Mouse (Mus musculus) frontal cortex, postnatal 25 days (tissue): ENCODE data around the gene Atp5b.
A peak's percentile ranks its signal among the peaks of the same experiment; 100 is the strongest.
"Not testable (repeated sequence)": the region's sequence is repeated elsewhere in the genome, so short reads cannot be mapped to it uniquely, and the experiment has no call there.

Experiments used
- DNase-seq, 2 experiments: peaks; one replicate each; pipeline ENCODE4 v3.0.0; 2022; ENCODE audit warnings: low spot score in 2 of 2

The Atp5b gene

DNA sequence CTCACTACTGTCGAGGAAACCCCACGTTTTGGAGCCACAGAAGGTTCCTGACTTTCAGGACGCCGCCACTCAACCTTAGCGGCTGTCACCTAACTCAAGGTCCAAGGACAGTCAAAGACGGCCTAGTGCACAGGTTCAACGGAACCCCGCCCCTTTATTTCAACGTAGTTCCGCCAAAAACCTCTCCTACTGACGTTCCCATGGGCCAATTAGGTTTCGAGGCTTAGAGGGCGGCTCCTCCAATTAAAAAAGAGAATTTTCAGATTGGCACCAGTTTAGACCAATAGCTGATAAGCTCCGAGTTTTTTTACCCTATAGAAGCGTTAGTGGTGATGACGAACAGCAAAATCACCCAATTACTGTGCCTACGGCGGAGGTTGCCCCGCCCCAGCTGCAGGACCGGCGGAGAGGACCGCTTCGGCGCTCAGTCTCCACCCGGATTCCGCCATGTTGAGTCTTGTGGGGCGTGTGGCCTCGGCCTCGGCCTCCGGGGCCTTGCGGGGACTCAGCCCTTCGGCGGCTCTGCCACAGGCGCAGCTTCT is at the start of gene Atp5b:
Atp5b (plus strand) TSS at position 394 of the 542 bp plus-strand sequence.
- DNase-seq, result peak; percentile 96 to 98

DNA sequence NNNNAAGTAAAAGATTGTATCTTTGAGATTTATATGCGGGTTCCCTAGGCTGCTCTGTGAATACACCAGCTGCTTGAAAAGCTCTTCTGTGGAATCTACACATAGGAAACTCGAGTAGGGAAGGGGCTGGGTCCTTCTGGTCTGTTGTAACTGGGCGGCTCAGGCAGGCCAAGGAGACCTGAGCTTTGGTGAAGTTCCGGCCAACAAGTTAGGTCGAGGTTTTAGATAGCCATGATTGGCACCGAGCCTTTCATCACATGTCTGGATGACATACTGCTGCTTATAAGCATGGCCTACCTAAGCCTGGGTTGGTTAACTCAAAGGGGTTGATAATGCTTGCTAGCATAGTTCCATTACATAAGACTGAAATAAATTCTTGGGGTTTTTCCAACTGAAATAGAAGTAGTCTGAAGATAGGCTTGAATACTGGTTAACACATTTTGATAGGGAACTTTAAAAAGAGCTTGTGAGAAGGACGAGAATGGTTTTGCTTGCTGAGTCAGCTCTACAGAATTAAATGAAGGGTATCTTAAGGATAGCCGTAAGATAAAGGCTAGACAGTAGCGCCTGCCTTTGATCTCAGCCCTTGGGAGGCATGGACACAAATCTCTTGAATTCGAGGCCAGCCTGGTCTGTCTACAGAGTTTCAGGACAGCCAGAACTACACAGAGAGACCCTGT is 46.2 kb upstream of the Atp5b start:
- DNase-seq, result no peak

DNA sequence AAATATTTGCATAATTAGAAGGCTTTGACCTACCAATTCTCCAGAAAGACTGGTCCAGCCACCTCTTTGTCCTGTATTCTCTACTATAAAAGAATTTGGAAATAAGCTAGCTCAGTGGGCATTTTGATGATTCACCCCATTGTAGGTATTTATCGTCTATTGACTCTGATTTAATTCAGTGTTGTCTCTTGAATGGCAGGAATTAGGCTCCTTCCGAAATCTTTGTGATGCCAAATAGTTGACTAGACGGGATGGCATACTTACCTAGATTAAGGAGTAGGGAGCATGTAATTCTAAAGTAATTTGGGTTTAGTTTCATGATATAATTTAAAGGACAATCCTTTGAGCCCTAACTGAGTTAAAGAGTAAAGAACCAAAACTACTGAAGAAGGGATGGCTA is 45.2 kb upstream of the Atp5b start:
- DNase-seq, result no peak

DNA sequence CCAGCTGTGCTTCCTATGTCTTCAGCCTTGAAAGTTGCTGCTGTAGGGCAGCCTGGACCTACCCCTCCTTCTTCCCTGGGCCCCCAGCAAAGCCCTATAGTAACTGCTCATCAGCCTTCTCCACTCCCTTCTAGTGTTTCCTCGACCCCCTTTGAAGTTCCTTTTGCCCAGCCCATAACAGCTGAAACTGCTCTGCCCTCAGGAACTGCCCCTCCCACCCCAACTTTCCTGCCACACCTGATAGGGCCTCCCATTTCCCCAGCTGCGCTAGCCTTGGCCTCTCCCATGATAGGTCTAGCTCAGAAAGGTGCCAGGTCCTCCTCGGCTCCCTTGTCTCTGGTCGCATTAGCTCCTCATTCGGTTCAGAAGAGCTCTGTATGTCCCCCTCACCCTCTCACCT is 43.9 kb upstream of the Atp5b start:
- DNase-seq, result no peak

DNA sequence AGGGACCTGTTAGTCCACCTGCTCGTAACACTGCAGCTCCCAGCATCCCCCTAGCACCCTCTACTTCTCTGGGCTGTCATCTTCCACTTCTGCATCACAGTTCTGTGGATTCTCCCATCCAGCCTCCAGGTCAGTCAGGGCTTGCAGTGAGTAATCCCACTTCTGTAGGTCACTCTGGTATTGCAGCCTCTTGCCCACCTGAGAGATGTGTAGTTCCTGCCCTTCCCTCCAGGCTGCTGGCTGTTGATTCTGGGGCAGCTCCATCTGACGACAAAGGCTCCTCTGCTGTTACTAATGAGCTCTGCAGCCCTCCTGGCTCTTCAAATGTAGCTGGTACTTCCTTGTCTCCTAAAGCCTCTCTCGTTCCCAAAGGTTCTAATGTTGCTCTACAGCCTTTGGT is 43.2 kb upstream of the Atp5b start:
- no peak for DNase-seq

DNA sequence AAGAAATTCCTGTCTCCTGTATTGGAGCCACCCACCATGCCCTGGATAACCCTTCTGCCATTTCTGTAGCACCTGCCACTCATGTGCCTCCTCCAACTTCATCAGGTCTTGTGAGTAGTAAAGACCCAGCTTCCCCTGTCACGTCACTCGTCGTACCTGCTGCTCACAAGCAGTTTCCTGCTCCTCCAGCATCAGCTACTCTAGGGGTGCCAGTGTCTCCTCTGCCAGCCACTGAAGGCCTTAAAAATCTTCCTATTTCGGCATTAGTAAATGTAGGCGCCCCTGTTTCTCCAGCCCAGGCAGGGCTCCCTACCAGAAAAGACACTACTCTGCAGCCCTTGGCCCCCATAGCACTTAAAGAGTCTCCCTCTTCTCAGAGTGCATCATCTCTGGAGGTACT is 42.8 kb upstream of the Atp5b start:
- DNase-seq, result no peak

DNA sequence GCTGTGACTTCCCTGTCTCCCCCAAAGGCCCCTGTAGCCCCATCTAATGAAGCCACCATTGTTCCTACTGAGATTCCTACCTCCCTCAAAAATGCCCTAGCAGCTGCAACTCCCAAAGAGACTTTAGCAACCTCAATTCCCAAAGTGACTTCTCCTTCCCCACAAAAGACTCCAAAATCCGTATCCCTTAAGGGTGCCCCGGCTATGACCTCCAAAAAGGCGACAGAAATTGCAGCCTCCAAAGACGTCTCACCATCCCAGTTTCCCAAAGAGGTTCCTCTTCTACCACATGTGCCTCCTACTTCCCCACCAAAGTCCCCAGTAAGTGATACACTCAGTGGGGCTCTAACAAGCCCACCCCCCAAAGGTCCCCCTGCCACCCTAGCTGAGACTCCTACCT is 41.4 kb upstream of the Atp5b start:
- DNase-seq, result no peak

DNA sequence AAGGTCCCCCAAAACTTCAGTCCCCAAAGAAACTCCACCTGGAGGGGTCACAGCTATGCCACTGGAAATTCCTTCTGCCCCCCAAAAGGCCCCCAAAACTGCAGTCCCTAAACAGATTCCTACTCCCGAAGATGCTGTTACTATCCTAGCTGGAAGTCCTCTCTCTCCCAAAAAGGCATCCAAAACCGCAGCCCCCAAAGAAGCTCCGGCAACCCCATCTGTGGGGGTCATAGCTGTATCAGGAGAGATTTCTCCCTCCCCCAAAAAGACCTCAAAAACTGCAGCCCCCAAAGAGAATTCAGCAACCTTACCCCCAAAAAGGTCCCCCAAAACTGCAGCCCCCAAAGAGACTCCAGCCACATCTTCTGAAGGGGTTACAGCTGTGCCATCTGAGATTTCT is 40.6 kb upstream of the Atp5b start:
- DNase-seq, result no peak

DNA sequence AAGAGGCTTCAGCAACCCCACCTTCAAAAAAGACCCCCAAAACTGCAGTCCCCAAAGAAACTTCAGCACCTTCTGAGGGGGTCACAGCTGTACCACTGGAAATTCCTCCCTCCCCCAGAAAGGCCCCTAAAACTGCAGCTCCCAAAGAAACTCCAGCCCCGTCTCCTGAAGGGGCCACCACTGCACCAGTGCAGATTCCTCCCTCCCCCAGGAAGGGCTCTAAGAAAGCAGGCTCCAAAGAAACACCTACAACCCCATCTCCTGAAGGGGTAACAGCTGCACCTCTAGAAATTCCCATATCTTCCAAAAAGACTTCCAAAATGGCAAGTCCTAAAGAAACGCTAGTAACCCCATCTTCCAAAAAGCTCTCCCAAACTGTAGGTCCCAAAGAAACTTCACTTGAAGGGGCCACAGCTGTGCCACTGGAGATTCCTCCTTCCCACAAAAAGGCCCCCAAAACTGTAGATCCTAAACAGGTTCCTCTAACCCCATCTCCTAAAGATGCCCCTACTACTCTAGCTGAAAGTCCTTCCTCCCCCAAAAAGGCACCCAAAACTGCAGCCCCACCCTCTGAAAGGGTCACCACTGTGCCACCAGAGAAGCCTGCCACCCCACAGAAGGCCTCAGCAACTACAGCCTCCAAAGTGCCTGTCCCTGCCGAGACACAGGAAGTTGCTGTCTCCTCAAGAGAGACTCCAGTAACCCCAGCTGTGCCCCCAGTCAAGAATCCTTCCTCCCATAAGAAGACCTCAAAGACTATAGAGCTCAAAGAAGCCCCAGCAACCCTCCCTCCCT is 39.8 kb upstream of the Atp5b start:
- no peak for DNase-seq

DNA sequence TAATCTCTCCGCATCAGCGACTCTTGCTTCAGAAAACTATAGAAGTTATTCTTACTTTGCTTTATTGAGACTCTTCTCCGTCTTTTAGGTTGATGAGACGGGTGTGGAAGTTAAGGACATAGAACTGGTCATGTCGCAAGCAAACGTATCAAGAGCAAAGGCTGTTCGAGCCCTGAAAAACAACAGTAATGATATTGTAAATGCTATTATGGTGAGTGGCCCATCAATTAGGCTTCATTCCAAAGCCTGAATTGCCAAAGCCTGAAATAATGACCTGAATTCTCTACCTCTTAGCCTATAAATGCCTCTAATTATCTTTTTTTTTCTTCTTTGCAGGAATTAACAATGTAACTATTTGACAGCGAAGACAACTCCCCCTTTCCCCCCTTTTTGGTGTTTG is 34.9 kb upstream of the Atp5b start:
- no peak for DNase-seq

DNA sequence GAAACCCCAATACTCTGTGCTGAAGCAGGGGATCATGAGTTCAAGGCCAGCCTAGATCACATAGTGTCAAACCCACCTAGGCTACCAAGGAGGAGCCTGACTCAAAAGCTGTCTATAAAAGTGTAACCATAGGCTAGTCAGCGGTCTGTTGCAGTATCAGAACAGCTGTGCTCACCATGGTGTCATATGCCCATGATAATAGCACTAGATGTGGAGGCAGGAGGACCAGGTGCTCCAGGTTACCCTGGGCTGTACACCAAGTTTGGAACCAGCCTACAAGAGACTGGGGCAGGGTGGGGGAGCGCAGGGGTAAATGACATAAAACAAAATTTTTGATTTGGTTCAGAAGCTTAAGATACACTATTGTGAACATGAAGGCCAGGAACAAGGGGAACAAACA is 33.3 kb upstream of the Atp5b start:
- DNase-seq, result no peak

DNA sequence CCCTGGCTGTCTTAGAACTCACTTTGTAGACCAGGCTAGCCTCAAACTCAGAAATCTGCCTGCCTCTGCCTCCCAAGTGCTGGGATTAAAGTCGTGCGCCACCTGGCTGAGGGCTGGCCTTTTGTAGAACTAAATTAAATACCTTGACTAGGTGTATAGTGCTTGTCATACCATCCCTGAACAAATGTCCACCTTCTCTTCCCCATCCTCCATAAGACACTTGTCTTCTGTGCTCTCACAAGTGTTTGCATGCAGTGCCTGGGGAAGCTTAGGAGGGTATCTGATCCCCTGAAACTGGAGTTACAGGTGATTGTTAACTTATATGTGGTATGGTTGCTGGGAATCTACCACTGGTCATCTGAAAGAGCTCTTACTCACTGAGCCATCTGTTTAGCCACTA is 32.7 kb upstream of the Atp5b start:
- no peak for DNase-seq

DNA sequence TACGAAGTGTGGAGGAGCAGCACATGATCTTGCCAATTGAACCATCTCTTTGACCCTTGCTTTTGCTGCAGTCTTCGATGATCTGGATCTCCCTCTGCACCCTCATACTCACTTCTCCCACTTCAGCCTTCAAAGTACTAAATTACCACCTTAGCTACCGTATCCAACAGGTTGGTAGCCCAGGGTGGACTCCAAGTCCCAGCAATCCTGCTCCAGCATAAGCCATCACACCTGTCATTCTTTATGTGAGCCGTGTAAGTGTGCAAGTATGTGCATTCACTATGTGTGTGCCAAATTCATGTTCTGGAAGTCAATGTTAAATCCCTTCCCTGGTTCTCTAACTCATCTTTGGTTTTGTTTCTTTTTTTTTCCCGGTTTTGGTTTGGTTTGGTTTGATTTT is 31.5 kb upstream of the Atp5b start:
- DNase-seq, result no peak

DNA sequence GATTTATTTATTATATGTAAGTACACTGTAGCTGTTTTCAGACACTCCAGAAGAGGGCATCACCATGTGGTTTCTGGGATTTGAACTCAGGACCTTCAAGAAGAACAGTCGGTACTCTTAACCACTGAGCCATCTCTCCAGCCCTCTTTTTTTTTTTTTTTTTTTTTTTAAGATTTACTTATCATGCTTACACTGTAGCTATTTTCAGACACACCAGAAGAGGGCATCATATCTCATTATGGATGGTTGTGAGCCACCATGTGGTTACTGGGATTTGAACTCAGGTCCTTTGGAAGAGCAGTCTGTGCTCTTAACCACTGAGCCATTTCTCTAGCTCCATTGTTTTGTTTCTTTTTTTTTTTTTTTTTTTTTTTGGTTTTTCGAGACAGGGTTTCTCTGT is 30.9 kb upstream of the Atp5b start:
- DNase-seq, result not testable (repeated sequence)

DNA sequence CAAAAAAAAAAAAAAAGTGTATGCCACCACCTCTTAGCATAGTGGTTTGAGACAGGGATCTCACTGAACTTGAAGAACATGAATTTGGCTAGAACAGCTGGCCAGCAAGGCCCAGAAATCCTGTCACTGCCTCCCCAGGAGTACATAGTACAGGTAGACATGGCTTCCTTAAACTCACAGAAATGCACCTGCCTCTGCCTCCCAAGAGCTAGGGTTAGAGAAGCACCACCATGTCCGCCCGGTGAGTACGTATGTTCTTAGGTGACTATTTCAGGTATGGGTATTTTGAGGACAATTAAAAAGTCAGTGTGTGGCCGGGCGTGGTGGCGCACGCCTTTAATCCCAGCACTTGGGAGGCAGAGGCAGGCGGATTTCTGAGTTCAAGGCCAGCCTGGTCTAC is 30.1 kb upstream of the Atp5b start:
- DNase-seq, result no peak

DNA sequence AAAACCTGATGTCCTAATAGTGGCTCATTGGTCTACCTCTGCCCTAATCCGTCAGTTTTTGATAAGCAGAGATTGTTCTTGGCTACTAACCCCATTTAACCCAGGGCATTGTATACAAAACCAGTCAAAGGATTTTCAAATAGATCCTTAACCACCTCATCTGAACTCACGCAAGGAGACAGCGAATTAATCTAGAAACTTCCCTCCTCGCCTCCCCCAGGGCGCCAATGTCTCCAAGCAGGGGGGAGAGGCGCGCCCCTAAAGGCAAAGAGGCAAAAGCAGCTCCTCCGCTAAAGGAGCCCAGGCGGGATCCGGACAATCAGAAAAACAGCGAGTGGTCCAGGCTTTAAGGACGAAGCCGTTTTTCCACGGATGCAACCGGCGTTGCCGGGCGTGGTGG is 24.9 kb upstream of the Atp5b start:
- DNase-seq, result no peak

DNA sequence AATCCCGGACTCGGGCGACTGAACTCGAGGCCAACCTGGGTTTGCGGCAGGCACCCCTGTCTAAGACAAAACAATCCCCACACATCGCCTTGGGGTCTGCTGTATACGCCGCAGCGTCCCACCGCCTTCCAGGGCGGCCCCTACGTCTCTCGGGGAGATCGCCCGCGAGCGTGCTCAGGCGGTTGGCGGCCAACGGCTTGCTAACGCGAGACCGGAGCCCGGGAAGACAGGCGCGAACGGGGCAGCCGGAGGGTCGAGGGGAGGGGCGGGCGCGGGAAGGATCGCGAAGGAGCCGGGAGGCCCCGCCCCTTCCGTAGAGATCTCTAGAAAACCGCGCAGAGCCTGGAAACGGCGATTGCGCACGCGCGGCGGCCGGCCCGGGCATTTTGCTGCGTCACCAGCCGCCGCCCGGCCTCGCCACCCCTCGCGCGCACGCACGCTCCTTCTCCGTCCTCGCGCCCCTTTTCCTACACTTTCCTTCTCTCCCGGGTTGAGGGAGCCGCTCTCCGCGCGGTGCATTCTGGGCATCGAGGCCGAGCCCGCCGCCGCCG is 24.4 kb upstream of the Atp5b start, which contains the start of gene Ptges3:
Ptges3 (plus strand) TSS at position 354 of the 551 bp plus-strand sequence.
- peak; percentile 93 to 96 for DNase-seq

DNA sequence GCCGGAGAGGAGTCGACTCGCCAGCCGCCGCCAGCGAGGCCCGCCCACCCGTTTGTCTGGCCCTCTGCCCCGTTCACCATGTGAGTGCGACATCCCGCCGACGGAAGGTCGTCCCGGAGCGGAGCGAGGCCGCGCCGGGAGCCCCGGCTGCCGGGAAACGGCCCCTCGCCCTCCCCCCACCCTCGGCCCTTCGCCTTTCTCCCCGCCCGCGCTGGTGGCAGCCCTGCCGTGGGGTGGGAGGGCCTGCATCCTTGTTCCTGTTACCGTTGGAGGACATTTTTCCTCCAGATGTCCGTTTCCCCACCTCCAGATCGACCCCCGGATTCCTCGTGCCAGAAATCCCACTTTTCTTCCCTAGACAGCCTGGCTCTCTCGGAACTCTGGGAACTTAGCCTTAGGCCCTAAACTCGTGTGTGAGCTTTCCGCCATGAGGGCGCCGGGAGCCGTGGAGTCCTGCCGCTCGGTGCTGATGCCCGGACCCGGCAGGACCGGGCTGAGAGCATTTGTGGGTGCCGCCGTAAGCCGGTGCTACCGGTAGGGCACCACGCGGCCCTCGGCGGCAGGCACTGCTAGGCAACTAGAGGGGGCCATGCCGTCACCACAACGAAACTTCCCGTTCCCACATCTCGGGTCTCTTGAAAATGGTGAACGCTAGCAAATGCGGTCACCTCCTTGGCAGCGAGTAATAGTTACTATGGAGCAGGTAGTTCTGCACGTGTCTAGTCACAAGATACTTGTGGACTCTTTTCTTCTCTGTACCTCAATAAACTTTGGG is 23.7 kb upstream of the Atp5b start:
- DNase-seq, result peak in 1 of 2 experiments; percentile 32

DNA sequence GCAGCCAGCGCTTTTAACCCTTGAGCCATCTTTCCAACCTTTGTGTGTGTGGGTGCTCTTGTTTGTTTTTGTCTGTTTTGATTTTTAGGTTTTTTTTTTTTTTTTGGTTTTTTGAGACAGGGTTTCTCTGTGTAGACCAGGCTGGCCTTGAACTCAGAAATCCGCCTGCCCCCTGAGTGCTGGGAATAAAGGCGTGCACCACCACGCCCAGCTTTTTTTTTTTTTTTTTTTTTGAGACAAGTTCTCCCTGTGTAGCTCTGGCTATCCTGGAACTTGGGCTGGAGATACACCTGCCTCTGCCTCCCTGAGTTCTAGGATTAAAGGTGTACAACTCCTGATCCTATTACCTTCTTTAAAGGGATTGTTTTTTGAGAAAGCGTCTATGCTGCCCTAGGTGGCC is 22.0 kb upstream of the Atp5b start:
- no peak for DNase-seq

DNA sequence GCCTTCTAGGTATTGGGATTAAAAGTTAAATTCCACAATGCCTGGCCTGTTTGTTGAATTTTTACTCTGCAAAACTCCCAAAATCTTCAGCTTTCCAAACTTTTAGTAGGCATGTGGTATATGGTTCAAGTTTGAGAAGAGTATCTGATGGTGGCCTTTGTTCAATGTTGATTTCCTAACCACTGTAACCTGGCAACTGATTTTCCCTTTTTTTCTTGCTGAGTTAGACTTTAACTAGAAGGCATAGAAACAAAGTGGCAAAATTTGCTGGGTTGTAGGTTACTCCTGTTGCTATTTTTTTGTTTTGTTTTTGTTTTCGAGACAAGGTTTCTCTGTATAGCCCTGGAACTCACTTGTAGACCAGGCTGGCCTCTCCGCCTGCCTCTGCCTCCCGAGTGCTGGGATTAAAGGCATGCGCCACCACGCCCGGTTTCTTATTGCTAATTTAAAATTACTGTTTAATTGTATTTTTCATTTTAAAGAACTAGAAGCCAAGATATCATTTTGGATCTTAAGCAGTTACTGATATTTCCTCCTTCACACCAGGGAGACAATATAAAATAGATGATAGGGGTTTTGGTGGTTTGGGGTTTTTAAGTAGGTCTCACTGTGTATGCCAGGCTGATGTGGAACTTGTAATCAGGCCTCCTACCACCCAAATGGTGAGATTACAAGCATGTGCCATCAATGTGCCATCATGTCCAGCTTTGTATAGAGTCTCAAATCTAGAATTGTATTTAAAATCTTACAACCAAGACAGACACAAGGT is 20.7 kb upstream of the Atp5b start:
- DNase-seq, result no peak

DNA sequence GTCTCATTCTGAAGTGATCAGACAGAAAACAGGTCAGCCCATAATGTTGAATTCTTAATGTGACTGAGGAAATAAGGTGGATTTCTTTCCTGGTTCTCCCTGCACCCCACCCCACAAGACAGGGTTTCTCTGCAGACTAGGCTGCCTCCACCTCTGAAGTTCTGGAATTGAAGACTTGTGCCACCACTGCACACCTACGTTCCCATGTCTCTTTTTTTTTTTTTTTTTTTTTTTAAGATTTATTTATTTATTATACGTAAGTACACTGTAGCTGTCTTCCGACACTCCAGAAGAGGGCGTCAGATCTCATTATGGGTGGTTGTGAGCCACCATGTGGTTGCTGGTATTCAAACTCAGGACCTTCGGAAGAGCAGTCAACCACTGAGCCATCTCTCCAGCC is 17.0 kb upstream of the Atp5b start:
- no peak for DNase-seq
